Mouse (Mus musculus): Measurements from ENCODE around the gene Pgs1. TPM values are rescaled to one million over a fixed set of nuclear protein-coding genes. Genes with fewer than 3 reads are reported as not detected.

Gene Pgs1
- polyA plus RNA-seq, 2 experiments from 2014 or later, result 34.3 to 38.8 TPM

- no peak for ATAC-seq
Measured at GRCm38 (mm10) chr11:118058872-118059271, 72.8 kb downstream of the Pgs1 start.

GRCm38 (mm10) chr11:118060038-118060437 lies 73.9 kb downstream of the Pgs1 start:
- ATAC-seq, result no peak

- no peak for ATAC-seq
Measured at GRCm38 (mm10) chr11:118067588-118067987, 81.5 kb downstream of the Pgs1 start.

GRCm38 (mm10) chr11:118068812-118069332 lies 82.8 kb downstream of the Pgs1 start:
- no peak for ATAC-seq

GRCm38 (mm10) chr11:118071227-118071912 lies 85.3 kb downstream of the Pgs1 start:
- ATAC-seq, result no peak

Other genes starting within 250 kb of the Pgs1 start
- 10 to 100 TPM; 35.1 to 41.6 TPM for gene Tmc8, start 204.2 kb upstream of the Pgs1 start, polyA plus RNA-seq (2017; shearing (Covaris generic))
- 100 to 1,000 TPM in 1 of 2 experiments, 10 to 100 TPM in 1; 85.5 to 146 TPM for gene Tmc6, start 204.1 kb upstream of the Pgs1 start, polyA plus RNA-seq (2017; shearing (Covaris generic))
- gene 6030468B19Rik, start 188.6 kb upstream of the Pgs1 start, polyA plus RNA-seq (2017; shearing (Covaris generic)), result 1 to 10 TPM in 1 of 2 experiments, not detected in 1; 1.0 TPM
- gene Gm20708, start 176.6 kb upstream of the Pgs1 start, polyA plus RNA-seq (2017; shearing (Covaris generic)), result 1 to 10 TPM; 1.0 to 3.2 TPM
- gene Syngr2, start 176.6 kb upstream of the Pgs1 start, polyA plus RNA-seq (2017; shearing (Covaris generic)), result 100 to 1,000 TPM; 110 to 153 TPM
- gene Afmid, start 160.4 kb upstream of the Pgs1 start, polyA plus RNA-seq (2017; shearing (Covaris generic)), result 10 to 100 TPM; 24.8 to 42.0 TPM
- gene Tk1, start 160.2 kb upstream of the Pgs1 start, polyA plus RNA-seq (2017; shearing (Covaris generic)), result 10 to 100 TPM; 31.4 to 55.1 TPM
- gene Birc5, start 137.0 kb upstream of the Pgs1 start, polyA plus RNA-seq (2017; shearing (Covaris generic)), result 10 to 100 TPM; 16.9 to 31.5 TPM
- gene Tmem235, start 125.5 kb upstream of the Pgs1 start, polyA plus RNA-seq (2017; shearing (Covaris generic)), result not detected
- 1 to 10 TPM; 8.5 to 10.0 TPM for gene Tha1, start 112.8 kb upstream of the Pgs1 start, polyA plus RNA-seq (2017; shearing (Covaris generic))
- gene Socs3, start 16.2 kb upstream of the Pgs1 start, polyA plus RNA-seq (2017; shearing (Covaris generic)), result 10 to 100 TPM; 34.4 to 35.5 TPM
- under 1 TPM; 0.55 to 0.67 TPM for gene Dnah17, start 144.3 kb downstream of the Pgs1 start, polyA plus RNA-seq (2017; shearing (Covaris generic))

Data from CD4-positive, CD25-positive, alpha-beta regulatory T cell, adult 4 months (primary cell).